Mouse (Mus musculus) gastrocnemius, postnatal 4 days (tissue): ENCODE data around the gene Gys1. TPM values are rescaled to one million over a fixed set of nuclear protein-coding genes. Genes with fewer than 3 reads are reported as not detected.

ENCODE experiments used
- microRNA-seq: library from miRNA; unstranded; fragments of <30 nt; microRNA quantifications from one replicate; pipeline ENCODE4 v1.2.0, GENCODE M21; 2021
- total RNA-seq, 2 experiments: library from RNA; stranded (reverse); gene quantifications; 2 replicates each; pipeline ENCODE4 v1.2.3; 2021

Gys1 gene
- total RNA-seq, 2 experiments from 2014 or later = 114 to 133 TPM

Small RNA genes lying within 50 kb of the gene (microRNA-seq; reads per million reads assigned to microRNA genes)
- not detected for gene Gm22133

Other genes starting within 250 kb of the Gys1 start
- gene Ccdc155, start 230.0 kb upstream of the Gys1 start, total RNA-seq = 1 to 10 TPM; 3.2 to 4.9 TPM
- gene Dkkl1, start 222.7 kb upstream of the Gys1 start, total RNA-seq = not detected
- 10 to 100 TPM; 40.0 to 51.4 TPM for gene Tead2, start 219.1 kb upstream of the Gys1 start, total RNA-seq
- 1 to 10 TPM; 3.7 to 4.8 TPM for gene Cd37, start 195.7 kb upstream of the Gys1 start, total RNA-seq
- gene Slc6a16, start 193.8 kb upstream of the Gys1 start, total RNA-seq = not detected
- gene Slc6a21, start 157.3 kb upstream of the Gys1 start, total RNA-seq = not detected
- 10 to 100 TPM; 42.7 to 53.4 TPM for gene Trpm4, start 101.1 kb upstream of the Gys1 start, total RNA-seq
- gene Hrc, start 99.6 kb upstream of the Gys1 start, total RNA-seq = 100 to 1,000 TPM; 523 to 551 TPM
- gene Ppfia3, start 67.8 kb upstream of the Gys1 start, total RNA-seq = 1 to 10 TPM; 1.9 to 2.4 TPM
- 1 to 10 TPM in 1 of 2 experiments, under 1 TPM in 1; 0.86 to 1.1 TPM for gene Lin7b, start 64.3 kb upstream of the Gys1 start, total RNA-seq
- gene Snrnp70, start 39.1 kb upstream of the Gys1 start, total RNA-seq = 100 to 1,000 TPM; 215 to 251 TPM
- 10 to 100 TPM; 11.4 to 12.8 TPM for gene Kcna7, start 29.2 kb upstream of the Gys1 start, total RNA-seq
- under 1 TPM; 0.61 to 0.98 TPM for gene Ntf5, start 21.1 kb upstream of the Gys1 start, total RNA-seq
- gene Lhb, start 14.0 kb upstream of the Gys1 start, total RNA-seq = not detected
- gene Ruvbl2, start 3.3 kb downstream of the Gys1 start, total RNA-seq = 10 to 100 TPM; 41.4 to 41.8 TPM
- gene Ftl1, start 25.0 kb downstream of the Gys1 start, total RNA-seq = 100 to 1,000 TPM; 339 to 373 TPM
- gene Bax, start 32.1 kb downstream of the Gys1 start, total RNA-seq = 10 to 100 TPM; 39.3 to 43.8 TPM
- gene Tulp2, start 47.0 kb downstream of the Gys1 start, total RNA-seq = under 1 TPM; 0.17 to 0.36 TPM
- 1 to 10 TPM; 3.8 to 5.4 TPM for gene Gm45808, start 52.0 kb downstream of the Gys1 start, total RNA-seq
- 1 to 10 TPM; 8.3 TPM for gene Dhdh, start 54.0 kb downstream of the Gys1 start, total RNA-seq
- gene Nucb1, start 75.6 kb downstream of the Gys1 start, total RNA-seq = 100 to 1,000 TPM; 182 to 199 TPM
- gene Ppp1r15a, start 91.4 kb downstream of the Gys1 start, total RNA-seq = 10 to 100 TPM; 22.7 to 23.5 TPM
- gene Plekha4, start 91.5 kb downstream of the Gys1 start, total RNA-seq = 10 to 100 TPM; 17.1 to 20.3 TPM
- gene Hsd17b14, start 120.0 kb downstream of the Gys1 start, total RNA-seq = under 1 TPM; 0.61 to 0.80 TPM
- gene Bcat2, start 135.3 kb downstream of the Gys1 start, total RNA-seq = 10 to 100 TPM; 32.2 to 36.3 TPM
- not detected for gene Fgf21, start 180.6 kb downstream of the Gys1 start, total RNA-seq
- gene Fut1, start 182.4 kb downstream of the Gys1 start, total RNA-seq = not detected
- under 1 TPM; 0.34 to 0.36 TPM for gene Izumo1, start 187.0 kb downstream of the Gys1 start, total RNA-seq
- 10 to 100 TPM; 23.0 to 25.6 TPM for gene Rasip1, start 192.6 kb downstream of the Gys1 start, total RNA-seq
- 100 to 1,000 TPM; 170 to 187 TPM for gene Mamstr, start 205.1 kb downstream of the Gys1 start, total RNA-seq
- not detected for gene Fut2, start 231.6 kb downstream of the Gys1 start, total RNA-seq
- 1 to 10 TPM in 1 of 2 experiments, under 1 TPM in 1; 0.88 to 1.3 TPM for gene Ntn5, start 249.2 kb downstream of the Gys1 start, total RNA-seq